Mouse (Mus musculus) neural tube, embryonic 15.5 days (tissue): Measurements from ENCODE around the gene Rnf126. TPM values are rescaled to one million over a fixed set of nuclear protein-coding genes. Genes with fewer than 3 reads are reported as not detected.
A peak's percentile ranks its signal among the peaks of the same experiment; 100 is the strongest.

ENCODE experiments used
- ATAC-seq: fragments of 200-750 bp; cut with Nextera tagmentation; 2 replicates; pipeline ENCODE4 v1.8.0; 2017; ENCODE audit warnings: mild to moderate bottlenecking, moderate TSS enrichment, moderate library complexity; ENCODE audit not compliant: low FRiP score
- H3K27ac ChIP-seq: fragments of 300-500 bp; sonication (generic); replicated peaks from 2 replicates; pipeline ENCODE4 v1.5.1; 2015; ENCODE audit warnings: mild to moderate bottlenecking, inconsistent platforms
- H3K27me3 ChIP-seq: fragments of 300-500 bp; sonication (generic); replicated peaks from 2 replicates; pipeline ENCODE4 v1.6.1; 2015; ENCODE audit warnings: inconsistent platforms
- H3K36me3 ChIP-seq: fragments of 300-500 bp; sonication (generic); 2 replicates; pipeline ENCODE4 v1.6.1; 2015; ENCODE audit warnings: inconsistent platforms
- H3K4me1 ChIP-seq: fragments of 300-500 bp; sonication (generic); 2 replicates; pipeline ENCODE4 v1.6.1; 2015; ENCODE audit warnings: inconsistent platforms
- H3K4me2 ChIP-seq: fragments of 300-500 bp; sonication (generic); 2 replicates; pipeline ENCODE4 v1.6.1; 2015; ENCODE audit warnings: inconsistent platforms, mild to moderate bottlenecking, moderate library complexity
- H3K4me3 ChIP-seq: fragments of 300-500 bp; sonication (generic); replicated peaks from 2 replicates; pipeline ENCODE4 v1.5.1; 2015; ENCODE audit warnings: mild to moderate bottlenecking, inconsistent platforms
- H3K9ac ChIP-seq: fragments of 300-500 bp; sonication (generic); replicated peaks from 2 replicates; pipeline ENCODE4 v1.6.1; 2015; ENCODE audit warnings: mild to moderate bottlenecking, inconsistent platforms
- H3K9me3 ChIP-seq: fragments of 300-500 bp; sonication (generic); replicated peaks from 2 replicates; pipeline ENCODE4 v1.6.1; 2016; ENCODE audit warnings: inconsistent platforms
- WGBS: fragments of 180-500 bp; shearing (Covaris S2); methylation state at CpG from one replicate; pipeline ENCODE4 v1.1.7; 2015; ENCODE audit warnings: mixed read lengths; 5-methylcytosine and 5-hydroxymethylcytosine counted together
- polyA plus RNA-seq: library from polyadenylated mRNA; unstranded; fragments of >200 nt; fragmentation: Nextera tagmentation; extraction: Ambion mirVana; gene quantifications from 2 replicates; pipeline ENCODE4 v1.2.1, GENCODE M21; 2015

The Rnf126 gene
- polyA plus RNA-seq, 1 experiment from 2014 or later, result 110 TPM

GRCm38 (mm10) chr10:79739234-79739633 is 27.5 kb downstream of the Rnf126 start:
- H3K27ac ChIP-seq, result no peak overlapping the region
- WGBS, result 96% methylated on average over 28 of the region's 28 CpGs
- no peak overlapping the region for H3K4me3 ChIP-seq
- peaks cover 7% of the 10 kb centered on the region; the same call in 1 of the 2 replicates for H3K27me3 ChIP-seq
- H3K4me2 ChIP-seq, result no peak overlapping the region
- peaks cover 25% of the 10 kb centered on the region for H3K9me3 ChIP-seq
- H3K4me1 ChIP-seq, result peaks cover 9% of the 10 kb centered on the region; the same call in 1 of the 2 replicates
- ATAC-seq, result no peak
- peaks cover 97% of the 10 kb centered on the region for H3K36me3 ChIP-seq
- no peak overlapping the region for H3K9ac ChIP-seq

DNA sequence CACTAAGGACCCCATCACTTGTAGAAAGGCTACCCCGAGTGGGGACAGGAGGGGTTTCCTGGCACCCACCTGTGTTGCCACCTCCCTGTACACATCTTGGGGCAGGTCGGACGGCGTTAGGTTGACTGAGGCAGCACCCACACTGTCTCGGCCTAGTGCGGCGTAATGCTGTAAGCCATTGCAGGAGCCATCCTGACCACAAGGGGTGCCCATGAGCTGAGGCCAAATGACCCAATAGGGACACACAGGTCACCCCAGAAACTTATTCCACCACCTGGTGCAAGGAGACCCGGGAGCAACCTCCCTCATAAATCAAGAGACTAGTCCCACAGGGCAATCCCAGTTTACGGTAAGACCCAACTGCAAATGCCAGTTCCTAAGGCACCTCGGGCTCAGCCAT is 28.5 kb downstream of the Rnf126 start:
- 85% methylated on average over 10 of the region's 10 CpGs for WGBS
- no peak overlapping the region for H3K4me3 ChIP-seq
- H3K36me3 ChIP-seq, result peaks cover 96% of the 10 kb centered on the region
- no peak overlapping the region for H3K4me2 ChIP-seq
- peaks cover 7% of the 10 kb centered on the region; the same call in 1 of the 2 replicates for H3K27me3 ChIP-seq
- peaks cover 25% of the 10 kb centered on the region for H3K9me3 ChIP-seq
- no peak for ATAC-seq
- H3K4me1 ChIP-seq, result peaks cover 9% of the 10 kb centered on the region; the same call in 1 of the 2 replicates
- H3K27ac ChIP-seq, result no peak overlapping the region
- H3K9ac ChIP-seq, result no peak overlapping the region

DNA sequence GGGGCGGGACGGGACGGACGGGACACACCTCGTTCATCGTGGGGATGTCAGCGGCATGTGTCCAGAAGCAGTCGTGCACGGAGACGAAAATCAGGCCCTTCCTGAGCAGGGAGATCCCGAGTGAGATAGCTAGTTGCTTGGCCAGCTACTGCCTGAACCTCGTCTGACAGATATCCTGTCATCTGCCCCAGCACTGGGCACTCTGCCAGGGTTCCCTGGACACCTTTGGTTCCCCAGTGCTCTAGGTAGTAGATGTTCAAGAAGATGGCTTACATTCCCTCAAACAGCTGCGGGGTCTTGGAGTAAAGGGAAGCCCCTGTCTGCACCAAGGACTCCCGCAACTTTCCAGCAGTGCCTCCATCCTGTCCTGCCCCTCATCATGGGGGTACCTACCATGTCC is 30.0 kb downstream of the Rnf126 start:
- 87% methylated on average over 12 of the region's 14 CpGs for WGBS
- Histone ChIP-seq H3K9me3 (peaks cover 25% of the 10 kb centered on the region), H3K9ac (no peak overlapping the region), H3K36me3 (peaks cover 98% of the 10 kb centered on the region), H3K27ac (no peak overlapping the region), H3K4me2 (no peak overlapping the region), H3K27me3 (peaks cover 7% of the 10 kb centered on the region; the same call in 1 of the 2 replicates), H3K4me3 (no peak overlapping the region), H3K4me1 (peaks cover 9% of the 10 kb centered on the region; the same call in 1 of the 2 replicates)
- no peak for ATAC-seq

GRCm38 (mm10) chr10:79735361-79735760 is 31.4 kb downstream of the Rnf126 start:
- no peak overlapping the region for H3K27ac ChIP-seq
- H3K27me3 ChIP-seq, result peaks cover 7% of the 10 kb centered on the region; the same call in 1 of the 2 replicates
- no peak overlapping the region for H3K4me3 ChIP-seq
- peaks cover 9% of the 10 kb centered on the region; the same call in 1 of the 2 replicates for H3K4me1 ChIP-seq
- H3K9me3 ChIP-seq, result peaks cover 25% of the 10 kb centered on the region
- H3K9ac ChIP-seq, result no peak overlapping the region
- ATAC-seq, result no peak
- peaks cover 96% of the 10 kb centered on the region for H3K36me3 ChIP-seq
- WGBS, result 33% methylated on average over 42 of the region's 52 CpGs
- H3K4me2 ChIP-seq, result 0 out of 2 replicates have a peak overlapping the region, but pooled peaks have one; percentile 0

DNA sequence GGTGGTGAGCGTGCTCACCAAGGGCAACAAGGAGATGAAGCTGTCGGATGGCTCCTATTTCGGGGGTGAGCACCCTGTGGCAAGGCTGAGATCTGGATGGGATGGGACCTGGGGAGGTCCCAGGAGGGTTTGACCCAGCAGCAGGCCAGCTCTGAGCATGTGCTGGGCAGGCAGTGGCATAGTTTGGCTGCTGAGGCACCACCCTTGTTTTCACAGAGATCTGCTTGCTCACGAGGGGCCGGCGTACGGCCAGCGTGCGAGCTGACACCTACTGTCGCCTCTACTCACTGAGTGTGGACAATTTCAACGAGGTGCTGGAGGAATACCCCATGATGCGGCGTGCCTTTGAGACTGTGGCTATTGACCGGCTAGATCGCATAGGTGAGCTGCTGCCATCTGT is 32.9 kb downstream of the Rnf126 start:
- ATAC-seq, result no peak
- peaks cover 83% of the 10 kb centered on the region for H3K36me3 ChIP-seq
- H3K27ac ChIP-seq, result no peak overlapping the region
- no peak overlapping the region for H3K4me2 ChIP-seq
- WGBS, result 95% methylated on average over 15 of the region's 15 CpGs
- no peak overlapping the region for H3K4me3 ChIP-seq
- H3K9me3 ChIP-seq, result peaks cover 11% of the 10 kb centered on the region; the same call in 1 of the 2 replicates
- no peak overlapping the region for H3K9ac ChIP-seq
- peaks cover 9% of the 10 kb centered on the region; the same call in 1 of the 2 replicates for H3K4me1 ChIP-seq
- H3K27me3 ChIP-seq, result peaks cover 7% of the 10 kb centered on the region; the same call in 1 of the 2 replicates

- no peak overlapping the region for H3K9ac ChIP-seq
- H3K36me3 ChIP-seq, result peaks cover 71% of the 10 kb centered on the region
- H3K4me1 ChIP-seq, result peaks cover 9% of the 10 kb centered on the region; the same call in 1 of the 2 replicates
- no peak overlapping the region for H3K4me3 ChIP-seq
- H3K4me2 ChIP-seq, result no peak overlapping the region
- H3K9me3 ChIP-seq, result no peaks in the 10 kb centered on the region
- ATAC-seq, result no peak
- 94% methylated on average over 1 of the region's 1 CpGs for WGBS
- peaks cover 7% of the 10 kb centered on the region; the same call in 1 of the 2 replicates for H3K27me3 ChIP-seq
- H3K27ac ChIP-seq, result no peak overlapping the region
Measured at GRCm38 (mm10) chr10:79732500-79732899, 34.3 kb downstream of the Rnf126 start.

DNA sequence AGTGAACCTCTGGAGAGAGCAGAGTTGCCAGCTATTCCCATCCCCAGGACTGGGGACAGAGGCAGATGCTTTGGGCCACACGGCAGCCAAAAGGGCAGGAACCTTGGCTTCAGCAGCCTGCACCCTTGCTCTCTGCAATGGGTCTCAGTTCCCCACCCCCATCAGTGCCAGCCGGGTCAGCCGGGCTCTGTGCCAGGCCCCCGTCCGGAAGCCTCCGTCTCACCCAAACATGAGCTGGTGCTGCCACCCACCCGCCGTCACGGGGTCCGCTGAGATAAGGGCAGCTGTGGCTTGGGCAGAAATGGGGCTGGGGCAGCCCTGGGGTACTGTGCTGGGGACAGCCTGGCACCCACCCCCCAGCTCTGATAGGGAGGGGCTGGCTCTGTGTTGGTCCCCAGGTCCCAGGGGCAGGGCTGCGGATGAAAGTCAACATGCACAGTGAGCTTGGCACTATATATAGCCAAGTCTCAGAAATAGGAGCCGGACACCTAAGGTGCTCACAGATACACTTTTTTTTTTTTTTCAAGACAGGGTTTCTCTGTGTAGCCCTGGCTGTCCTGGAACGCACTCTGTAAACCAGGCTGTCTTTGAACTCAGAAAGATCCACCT is 37.3 kb downstream of the Rnf126 start:
- ATAC-seq, result no peak

DNA sequence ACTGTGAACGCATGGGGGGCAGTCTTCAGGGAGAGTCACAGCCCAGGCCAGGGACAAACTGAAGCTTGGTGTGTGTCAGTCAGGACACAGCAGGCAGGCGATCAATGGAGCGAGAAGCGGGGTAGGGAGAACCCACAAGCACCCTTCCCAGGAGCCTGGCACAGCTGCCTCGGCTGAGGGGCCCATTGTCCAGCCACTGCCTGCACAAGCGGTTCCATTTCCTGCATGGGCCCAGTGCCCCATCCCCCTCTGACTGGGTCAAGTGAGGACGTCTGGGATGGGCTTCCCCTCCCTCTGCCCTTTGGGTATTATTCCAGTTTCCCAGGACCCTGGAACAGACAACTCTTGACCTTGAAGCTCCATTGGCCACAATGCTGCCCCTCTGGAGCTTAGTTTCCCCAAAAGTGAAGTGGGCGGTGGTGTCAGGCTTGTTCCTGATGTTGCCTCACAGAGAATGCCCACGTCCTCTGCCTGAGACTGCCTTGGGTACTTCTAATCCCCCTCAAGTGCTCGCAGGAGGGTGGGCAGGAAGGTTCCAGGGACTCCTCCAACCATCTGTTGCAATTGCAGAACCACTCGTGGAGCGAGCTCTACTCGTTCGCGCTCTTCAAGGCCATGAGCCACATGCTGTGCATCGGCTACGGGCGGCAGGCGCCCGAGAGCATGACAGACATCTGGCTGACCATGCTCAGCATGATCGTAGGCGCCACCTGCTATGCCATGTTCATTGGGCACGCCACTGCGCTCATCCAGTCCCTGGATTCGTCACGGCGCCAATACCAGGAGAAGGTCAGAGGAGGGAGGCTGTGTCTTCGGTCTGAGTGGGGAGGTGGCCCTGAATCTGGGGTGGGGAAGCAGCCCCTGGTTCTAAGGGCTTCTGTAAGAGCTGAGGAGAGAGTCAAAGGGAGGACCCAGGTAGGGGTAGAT is 38.2 kb downstream of the Rnf126 start:
- Histone ChIP-seq H3K4me1 (no peaks in the 10 kb centered on the region), H3K27me3 (no peaks in the 10 kb centered on the region; the same call in 1 of the 2 replicates), H3K9me3 (no peaks in the 10 kb centered on the region), H3K9ac (no peak overlapping the region), H3K4me3 (no peak overlapping the region), H3K27ac (no peak overlapping the region), H3K36me3 (peaks cover 41% of the 10 kb centered on the region), H3K4me2 (no peak overlapping the region)
- ATAC-seq, result no peak
- 75% methylated on average over 28 of the region's 28 CpGs for WGBS

More for the DNA sequence above, 37.3 kb downstream of the Rnf126 start:
- Histone ChIP-seq H3K27ac (no peak overlapping the region), H3K36me3 (peaks cover 49% of the 10 kb centered on the region), H3K4me1 (no peaks in the 10 kb centered on the region), H3K27me3 (no peaks in the 10 kb centered on the region; the same call in 1 of the 2 replicates), H3K9ac (no peak overlapping the region), H3K4me3 (no peak overlapping the region), H3K9me3 (no peaks in the 10 kb centered on the region), H3K4me2 (no peak overlapping the region)
- 75% methylated on average over 13 of the region's 13 CpGs for WGBS

- Histone ChIP-seq H3K9me3 (no peaks in the 10 kb centered on the region), H3K36me3 (peaks cover 18% of the 10 kb centered on the region), H3K27me3 (no peaks in the 10 kb centered on the region; the same call in 1 of the 2 replicates), H3K27ac (no peak overlapping the region), H3K4me2 (no peak overlapping the region), H3K4me1 (no peaks in the 10 kb centered on the region), H3K9ac (no peak overlapping the region), H3K4me3 (no peak overlapping the region)
- no peak for ATAC-seq
- 46% methylated on average over 11 of the region's 11 CpGs for WGBS
Measured at GRCm38 (mm10) chr10:79726090-79726489, 40.7 kb downstream of the Rnf126 start.

DNA sequence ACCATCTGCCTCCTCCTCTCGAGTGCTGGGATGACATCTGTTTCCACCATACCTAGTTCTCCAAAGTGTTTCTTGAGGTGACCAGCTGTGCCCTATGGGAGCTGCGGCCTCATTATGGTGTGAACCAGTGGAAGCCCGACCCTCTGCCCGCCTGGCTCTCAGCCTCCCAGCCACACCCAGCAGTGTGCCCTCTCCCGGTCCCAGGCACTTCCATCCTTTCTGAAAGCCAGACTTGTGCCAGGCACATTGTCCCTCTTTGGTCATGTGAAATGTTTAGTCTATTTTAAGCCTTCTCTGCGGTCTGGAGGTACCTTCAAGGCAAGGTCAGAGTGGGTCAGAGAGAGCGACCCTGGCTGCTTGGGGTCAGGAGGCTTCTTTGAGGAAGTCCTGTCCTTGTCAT is 43.1 kb downstream of the Rnf126 start:
- peaks cover 3% of the 10 kb centered on the region; the same call in 1 of the 2 replicates for H3K4me1 ChIP-seq
- WGBS, result 87% methylated on average over 7 of the region's 7 CpGs

GRCm38 (mm10) chr10:79723047-79723446 is 43.7 kb downstream of the Rnf126 start:
- H3K4me3 ChIP-seq, result no peak overlapping the region
- no peak overlapping the region for H3K27ac ChIP-seq
- H3K36me3 ChIP-seq, result peaks cover 10% of the 10 kb centered on the region
- no peak overlapping the region for H3K9ac ChIP-seq
- no peak overlapping the region for H3K4me2 ChIP-seq
- H3K27me3 ChIP-seq, result peaks cover 22% of the 10 kb centered on the region
- ATAC-seq, result no peak
- no peaks in the 10 kb centered on the region for H3K9me3 ChIP-seq
- peaks cover 9% of the 10 kb centered on the region for H3K4me1 ChIP-seq
- 58% methylated on average over 6 of the region's 6 CpGs for WGBS

More for the DNA sequence above, 43.1 kb downstream of the Rnf126 start:
- Histone ChIP-seq H3K27me3 (peaks cover 16% of the 10 kb centered on the region), H3K36me3 (peaks cover 10% of the 10 kb centered on the region), H3K9ac (no peak overlapping the region), H3K4me3 (no peak overlapping the region), H3K9me3 (no peaks in the 10 kb centered on the region), H3K4me2 (no peak overlapping the region), H3K27ac (no peak overlapping the region)
- no peak for ATAC-seq
